Mouse (Mus musculus): ENCODE results near the gene Xpa. TPM values are rescaled to one million over a fixed set of nuclear protein-coding genes. Genes with fewer than 3 reads are reported as not detected.

The Xpa gene
- polyA plus RNA-seq, 1 experiment = 20.1 TPM

- TF ChIP-seq EP300 (IDR thresholded peaks at IDR 0.05; ENCODE audit: insufficient read depth, low read depth, low read length) = no peak
- no peak for TF ChIP-seq POLR2A (IDR thresholded peaks at IDR 0.05; ENCODE audit: insufficient read depth, low read length)
- TF ChIP-seq CTCF (IDR thresholded peaks at IDR 0.05; ENCODE audit: low read depth, low read length) = no peak
- Histone ChIP-seq H3K9me3 (replicated peaks; ENCODE audit: control insufficient read depth, insufficient read depth, low read length, poor library complexity, severe bottlenecking) (no peaks in the 10 kb centered on the region), H3K27me3 (ENCODE audit: control insufficient read depth, insufficient read depth, low read length, poor library complexity, severe bottlenecking) (no peaks in the 10 kb centered on the region), H3K27ac (ENCODE audit: insufficient read depth, low read length) (no peak overlapping the region), H3K4me3 (ENCODE audit: low read depth, low read length) (no peak overlapping the region), H3K4me1 (ENCODE audit: control insufficient read depth, insufficient read depth, low read length) (no peaks in the 10 kb centered on the region), H3K9ac (ENCODE audit: low read depth, poor library complexity, severe bottlenecking) (no peak overlapping the region), H3K36me3 (ENCODE audit: control insufficient read depth, insufficient read depth, low read length, poor library complexity, severe bottlenecking) (peaks cover 5% of the 10 kb centered on the region; the same call in 1 of the 2 replicates)
Observed at GRCm38 (mm10) chr4:46115308-46115707, 80.8 kb downstream of the Xpa start.

- Histone ChIP-seq H3K4me3 (ENCODE audit: low read depth, low read length) (no peak overlapping the region), H3K27me3 (ENCODE audit: control insufficient read depth, insufficient read depth, low read length, poor library complexity, severe bottlenecking) (no peaks in the 10 kb centered on the region), H3K4me1 (ENCODE audit: control insufficient read depth, insufficient read depth, low read length) (no peaks in the 10 kb centered on the region), H3K36me3 (ENCODE audit: control insufficient read depth, insufficient read depth, low read length, poor library complexity, severe bottlenecking) (no peaks in the 10 kb centered on the region), H3K9me3 (replicated peaks; ENCODE audit: control insufficient read depth, insufficient read depth, low read length, poor library complexity, severe bottlenecking) (no peaks in the 10 kb centered on the region), H3K27ac (ENCODE audit: insufficient read depth, low read length) (no peak overlapping the region), H3K9ac (ENCODE audit: low read depth, poor library complexity, severe bottlenecking) (no peak overlapping the region)
- TF ChIP-seq EP300 (IDR thresholded peaks at IDR 0.05; ENCODE audit: insufficient read depth, low read depth, low read length) = no peak
- TF ChIP-seq POLR2A (IDR thresholded peaks at IDR 0.05; ENCODE audit: insufficient read depth, low read length) = no peak
- TF ChIP-seq CTCF (IDR thresholded peaks at IDR 0.05; ENCODE audit: low read depth, low read length) = no peak
Observed at GRCm38 (mm10) chr4:46111361-46111760, 84.8 kb downstream of the Xpa start.

GRCm38 (mm10) chr4:46110084-46110483, 86.0 kb downstream of the Xpa start:
- no peak overlapping the region for H3K4me3 ChIP-seq (ENCODE audit: low read depth, low read length)
- TF ChIP-seq POLR2A (IDR thresholded peaks at IDR 0.05; ENCODE audit: insufficient read depth, low read length) = no peak
- H3K36me3 ChIP-seq (ENCODE audit: control insufficient read depth, insufficient read depth, low read length, poor library complexity, severe bottlenecking) = no peaks in the 10 kb centered on the region
- H3K9ac ChIP-seq (ENCODE audit: low read depth, poor library complexity, severe bottlenecking) = no peak overlapping the region
- no peaks in the 10 kb centered on the region for H3K4me1 ChIP-seq (ENCODE audit: control insufficient read depth, insufficient read depth, low read length)
- H3K27ac ChIP-seq (ENCODE audit: insufficient read depth, low read length) = no peak overlapping the region
- no peaks in the 10 kb centered on the region for H3K9me3 ChIP-seq (replicated peaks; ENCODE audit: control insufficient read depth, insufficient read depth, low read length, poor library complexity, severe bottlenecking)
- no peaks in the 10 kb centered on the region for H3K27me3 ChIP-seq (ENCODE audit: control insufficient read depth, insufficient read depth, low read length, poor library complexity, severe bottlenecking)

Other genes with a start within 250 kb of the Xpa start
- gene Tdrd7, start 231.0 kb downstream of the Xpa start, polyA plus RNA-seq (2011; ENCODE audit: insufficient read depth, insufficient read length, low read depth, missing spikeins) = 9.4 and 10.0 TPM in 2 replicates
- gene Tmod1, start 157.4 kb downstream of the Xpa start, polyA plus RNA-seq (2011; ENCODE audit: insufficient read depth, insufficient read length, low read depth, missing spikeins) = 0.72 TPM in 1 of 2 replicates, not detected in the other
- gene Ncbp1, start 57.7 kb downstream of the Xpa start, polyA plus RNA-seq (2011; ENCODE audit: insufficient read depth, insufficient read length, low read depth, missing spikeins) = 99.6 and 101 TPM in 2 replicates
- gene Tstd2, start 57.6 kb downstream of the Xpa start, polyA plus RNA-seq (2011; ENCODE audit: insufficient read depth, insufficient read length, low read depth, missing spikeins) = 39.5 and 47.3 TPM in 2 replicates
- 0.55 and 0.78 TPM in 2 replicates for gene Foxe1, start 147.3 kb upstream of the Xpa start, polyA plus RNA-seq (2011; ENCODE audit: insufficient read depth, insufficient read length, low read depth, missing spikeins)
- gene Trmo, start 193.1 kb upstream of the Xpa start, polyA plus RNA-seq (2011; ENCODE audit: insufficient read depth, insufficient read length, low read depth, missing spikeins) = 10.1 and 11.5 TPM in 2 replicates
- gene Hemgn, start 217.2 kb upstream of the Xpa start, polyA plus RNA-seq (2011; ENCODE audit: insufficient read depth, insufficient read length, low read depth, missing spikeins) = not detected in 2 replicates